Mouse (Mus musculus): Measurements from ENCODE around the gene Ssc4d.
A peak's percentile ranks its signal among the peaks of the same experiment; 100 is the strongest.

DNA sequence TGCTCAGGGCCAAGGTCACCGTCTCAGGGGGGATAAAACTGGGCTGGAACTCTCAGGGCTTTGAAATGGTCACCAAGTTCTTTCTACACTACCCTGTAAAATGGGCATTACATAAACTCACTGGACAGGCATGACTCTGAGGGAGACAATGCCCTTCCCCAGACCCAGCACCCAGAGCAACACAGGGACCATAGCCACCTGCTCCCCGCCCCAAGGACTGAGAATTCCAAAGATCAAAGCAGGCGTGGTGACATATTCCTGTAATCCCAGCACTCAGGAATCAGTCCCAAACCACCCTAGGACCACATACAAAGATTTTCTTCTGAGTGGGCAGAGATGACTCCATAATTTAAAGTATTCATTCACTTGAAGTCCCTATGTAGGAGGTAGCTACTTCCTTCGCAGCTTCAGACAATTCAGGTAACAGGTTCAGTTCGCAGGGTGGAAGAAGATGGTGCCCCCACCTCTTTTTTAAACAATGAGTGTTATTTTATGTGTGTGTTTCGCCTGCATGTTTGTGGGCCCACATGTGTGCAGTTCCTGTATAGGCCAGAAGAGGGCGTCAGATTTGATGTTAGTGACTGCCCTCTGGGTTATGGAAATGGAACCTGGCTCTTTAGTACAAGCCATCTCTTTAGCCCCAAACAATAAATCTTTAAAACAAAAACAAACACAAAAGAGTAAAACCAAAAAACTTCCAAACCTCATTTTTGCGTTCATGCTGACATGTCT lies 56.8 kb downstream of the Ssc4d start:
- TF ChIP-seq CTCF (IDR thresholded peaks at IDR 0.05; ENCODE audit: low read depth) (peak; percentile 57), EP300 (IDR thresholded peaks at IDR 0.05; ENCODE audit: low read depth) (no peak)

Measured in liver, embryonic 14.5 days (tissue).